Mouse (Mus musculus) megakaryocyte, embryonic 14.5 days (primary cell): ENCODE results near the gene Gpatch3.

ENCODE experiments used
- FLI1 ChIP-seq: IDR thresholded peaks from 2 replicates; pipeline ENCODE4 v1.6.1; 2012; ENCODE audit warnings: low read length, inconsistent platforms, mixed read lengths
- GATA1 ChIP-seq: IDR thresholded peaks from 3 replicates; pipeline ENCODE4 v1.6.1; 2012; ENCODE audit warnings: mixed read lengths, low read length, inconsistent platforms, borderline replicate concordance

DNA sequence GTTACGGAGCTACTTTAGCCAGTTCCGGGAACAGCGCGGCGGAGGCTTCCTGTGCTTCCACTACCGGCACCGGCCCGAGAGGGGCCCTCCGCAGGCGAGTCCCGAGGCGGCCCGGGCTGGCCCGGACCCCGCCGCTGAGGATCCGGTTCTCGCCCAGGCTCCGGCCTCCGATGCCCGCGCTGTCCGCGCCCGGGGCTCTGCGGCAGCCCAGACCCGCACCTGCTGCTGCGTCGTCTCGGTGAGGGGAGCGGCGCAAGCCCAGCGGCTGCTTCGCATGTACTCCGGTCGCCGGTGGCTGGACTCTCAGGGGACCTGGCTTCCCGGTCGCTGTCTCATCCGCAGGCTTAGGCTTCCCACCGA is 278 bp downstream of the Gpatch3 start:
- TF ChIP-seq GATA1 (no peak), FLI1 (no peak)
